Mouse (Mus musculus) cortical plate, adult 2 months (tissue): ENCODE data around the gene Ftcd.

Experiments
- CTCF ChIP-seq: fragments of 200-500 bp; IDR thresholded peaks from 2 replicates; pipeline ENCODE4 v1.5.1; 2011; ENCODE audit warnings: mild to moderate bottlenecking, control low read depth, low read length; ENCODE audit not compliant: insufficient read depth; ENCODE audit errors: extremely low read depth
- POLR2A ChIP-seq: fragments of 200-500 bp; IDR thresholded peaks from 2 replicates; pipeline ENCODE4 v1.6.1; 2011; ENCODE audit warnings: mild to moderate bottlenecking, low read length, control low read depth; ENCODE audit not compliant: insufficient read depth; ENCODE audit errors: extremely low read depth

DNA sequence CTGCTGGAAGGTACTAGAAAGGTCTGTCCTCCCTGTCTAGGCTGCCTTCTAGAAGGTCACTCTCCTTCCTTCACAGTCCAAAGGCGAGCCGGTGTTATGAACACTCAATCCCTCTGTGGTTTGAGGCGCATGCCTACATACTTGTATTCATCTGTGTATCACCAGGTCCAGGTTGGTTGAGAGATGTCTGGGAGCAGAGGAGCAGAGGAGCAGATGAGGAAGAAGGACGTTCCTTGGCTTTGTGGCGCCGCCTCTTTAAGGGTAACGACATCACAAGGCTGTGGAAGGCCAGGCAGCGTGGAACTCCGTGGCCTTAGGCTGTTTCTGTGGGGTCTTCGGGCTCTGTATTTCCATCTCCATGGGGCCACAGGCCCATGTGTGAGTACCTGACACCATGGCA, 13.5 kb upstream of the Ftcd start, which contains the start of gene Spatc1l:
- no peak for TF ChIP-seq POLR2A
- TF ChIP-seq CTCF = no peak
